Mouse (Mus musculus) cerebellum, adult 2 months (tissue): ENCODE results near the gene Eef1akmt2. TPM values are rescaled to one million over a fixed set of nuclear protein-coding genes. Genes with fewer than 3 reads are reported as not detected.

Experiments
- DNase-seq, 2 experiments: peaks; one replicate each; pipeline ENCODE4 v3.0.0; 2021
- H3K27ac ChIP-seq: fragments of 200-500 bp; 2 replicates; pipeline ENCODE4 v1.5.1; 2012; ENCODE audit warnings: low read length, control low read depth, inconsistent platforms; ENCODE audit not compliant: insufficient read depth
- H3K27me3 ChIP-seq: fragments of 200-500 bp; 2 replicates; pipeline ENCODE4 v1.6.1; 2012; ENCODE audit warnings: inconsistent platforms, mild to moderate bottlenecking, low read length, moderate library complexity; ENCODE audit not compliant: control insufficient read depth, insufficient read depth
- H3K4me1 ChIP-seq: fragments of 200-500 bp; 2 replicates; pipeline ENCODE4 v1.6.1; 2011; ENCODE audit warnings: low read length; ENCODE audit not compliant: control insufficient read depth, insufficient read depth
- H3K4me3 ChIP-seq: fragments of 200-500 bp; replicated peaks from 2 replicates; pipeline ENCODE3; 2011; ENCODE audit warnings: mild to moderate bottlenecking, low read depth, low read length, control low read depth; ENCODE audit not compliant: insufficient read depth
- CTCF ChIP-seq: fragments of 200-500 bp; IDR thresholded peaks from 2 replicates; pipeline ENCODE4 v1.5.1; 2011; ENCODE audit warnings: low read depth, mild to moderate bottlenecking, control low read depth, low read length, moderate library complexity, borderline replicate concordance; ENCODE audit not compliant: insufficient read depth
- POLR2A ChIP-seq: fragments of 200-500 bp; IDR thresholded peaks from 2 replicates; pipeline ENCODE4 v1.6.1; 2011; ENCODE audit warnings: low read length, control low read depth, borderline replicate concordance; ENCODE audit not compliant: insufficient read depth
- WGBS: fragments of 180-500 bp; shearing (Covaris S2); methylation state at CpG from one replicate; pipeline ENCODE4 v1.1.7; 2018; 5-methylcytosine and 5-hydroxymethylcytosine counted together
- polyA plus RNA-seq: library from polyadenylated mRNA; depleted of rRNA; stranded (reverse); fragments of >200 nt; gene quantifications from 2 replicates; pipeline ENCODE4 v1.2.3, GENCODE M21; 2012

The Eef1akmt2 gene
- polyA plus RNA-seq, 1 experiment: 46.3 TPM

DNA sequence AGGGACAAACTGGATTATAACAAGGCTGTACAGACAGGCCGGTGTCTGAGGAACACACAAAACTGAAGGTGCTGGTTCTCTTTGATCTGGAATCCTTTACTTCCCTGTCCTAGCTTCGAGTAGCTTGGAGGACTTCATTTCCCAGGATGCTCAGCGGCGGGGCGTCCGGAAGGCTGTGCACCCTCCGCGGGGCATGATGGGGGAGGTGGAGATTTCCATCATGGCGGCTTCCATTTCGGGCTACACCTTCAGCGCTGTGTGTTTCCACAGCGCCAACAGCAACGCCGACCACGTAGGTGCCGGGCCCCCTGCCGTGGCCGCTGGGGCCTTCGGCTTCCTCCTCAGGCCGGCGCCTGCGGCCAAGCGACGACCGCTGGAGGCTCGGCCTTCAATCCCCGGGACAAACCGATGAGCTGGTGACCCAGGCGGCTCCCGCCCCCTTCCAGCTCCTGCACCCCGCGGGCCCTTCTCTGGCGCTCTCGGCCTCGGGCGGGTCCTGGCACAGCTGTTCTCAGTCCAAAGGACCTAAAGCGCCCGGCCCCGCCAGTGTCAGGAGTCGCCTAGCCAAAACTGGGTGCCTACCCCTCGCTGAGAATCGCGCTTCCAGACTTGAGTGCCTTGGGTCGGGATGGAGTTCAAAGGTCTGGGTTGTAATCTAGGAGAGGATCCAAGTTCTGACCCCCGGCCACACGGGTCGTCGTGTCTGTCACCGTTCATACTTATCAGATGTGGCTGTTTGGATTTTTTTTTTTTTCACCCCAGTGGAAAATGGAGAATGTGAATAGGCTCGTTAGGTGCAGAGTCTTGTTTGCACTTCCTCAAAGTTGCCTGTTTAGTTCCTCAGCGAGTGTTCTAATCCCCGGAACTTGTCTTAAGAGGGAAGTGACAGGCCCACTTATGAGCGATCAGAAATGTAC lies 6.8 kb upstream of the Eef1akmt2 start, which contains the start of gene Abraxas2:
Gene Abraxas2, plus strand, starts transcription at position 184 of the 917 bp plus-strand sequence.
- Histone ChIP-seq H3K27me3 (no peaks in the 10 kb centered on the region), H3K4me1 (no peaks in the 10 kb centered on the region), H3K27ac (peak within 1 kb of the TSS; percentile 60; the same call in 1 of the 2 replicates), H3K4me3 (peak within 1 kb of the TSS; percentile 74)
- TF ChIP-seq CTCF: no peak
- TF ChIP-seq POLR2A: peak; percentile 55; the same call in 1 of the 2 replicates
- WGBS: 1% methylated on average over 53 of the region's 53 CpGs
- peak; percentile 91 to 92 for DNase-seq

- WGBS: 62% methylated on average over 5 of the region's 5 CpGs
- H3K27ac ChIP-seq: no peak overlapping the region
- DNase-seq: no peak
- no peak overlapping the region for H3K4me3 ChIP-seq
- H3K27me3 ChIP-seq: no peaks in the 10 kb centered on the region
- 0 out of 2 replicates have a peak, but pooled peaks have one; percentile 7 for TF ChIP-seq CTCF
- no peak for TF ChIP-seq POLR2A
- no peaks in the 10 kb centered on the region for H3K4me1 ChIP-seq
These were observed 5.7 kb upstream of the Eef1akmt2 start for GRCm38 (mm10) chr7:132858043-132858608.

GRCm38 (mm10) chr7:132856083-132856482 lies 3.6 kb upstream of the Eef1akmt2 start:
- no peak overlapping the region for H3K4me3 ChIP-seq
- DNase-seq: no peak
- 76% methylated on average over 1 of the region's 1 CpGs for WGBS
- no peak for TF ChIP-seq CTCF
- no peak for TF ChIP-seq POLR2A
- H3K27me3 ChIP-seq: no peaks in the 10 kb centered on the region
- H3K27ac ChIP-seq: no peak overlapping the region
- H3K4me1 ChIP-seq: no peaks in the 10 kb centered on the region

- Histone ChIP-seq H3K4me1 (no peaks in the 10 kb centered on the region), H3K27ac (no peak overlapping the region), H3K27me3 (no peaks in the 10 kb centered on the region), H3K4me3 (no peak overlapping the region)
- TF ChIP-seq POLR2A: no peak
- TF ChIP-seq CTCF: no peak
- DNase-seq: peak in 1 of 2 experiments; percentile 13
- 20% methylated on average over 4 of the region's 4 CpGs for WGBS
These were observed 1.5 kb upstream of the Eef1akmt2 start for GRCm38 (mm10) chr7:132853946-132854345.

DNA sequence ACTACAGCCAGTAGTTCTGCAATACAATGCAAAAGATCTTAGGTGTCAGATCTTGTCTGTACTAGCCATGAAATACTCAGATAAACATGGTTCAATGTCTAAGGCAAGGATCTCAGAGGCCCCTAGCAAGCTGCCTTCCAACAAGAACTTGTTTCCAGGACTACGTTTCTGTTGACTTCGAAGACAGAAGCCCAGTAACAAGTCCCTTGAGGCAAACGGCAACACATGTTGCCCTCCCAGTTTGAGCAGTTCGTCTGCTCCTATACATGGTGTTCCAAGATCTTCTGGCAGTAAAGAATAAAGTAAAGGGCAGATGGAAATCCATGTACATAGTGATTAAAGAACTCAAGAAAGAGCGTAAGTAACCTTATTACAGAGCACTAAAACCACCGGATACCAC lies 888 bp upstream of the Eef1akmt2 start:
- H3K27ac ChIP-seq: no peak overlapping the region
- no peak overlapping the region for H3K4me3 ChIP-seq
- DNase-seq: no peak
- no peaks in the 10 kb centered on the region for H3K27me3 ChIP-seq
- H3K4me1 ChIP-seq: no peaks in the 10 kb centered on the region
- 36% methylated on average over 6 of the region's 6 CpGs for WGBS
- TF ChIP-seq POLR2A: no peak
- no peak for TF ChIP-seq CTCF

GRCm38 (mm10) chr7:132843152-132843551 lies 9.3 kb downstream of the Eef1akmt2 start:
- 90% methylated on average over 3 of the region's 3 CpGs for WGBS
- H3K4me1 ChIP-seq: no peaks in the 10 kb centered on the region
- H3K27me3 ChIP-seq: no peaks in the 10 kb centered on the region
- TF ChIP-seq POLR2A (no peak), CTCF (no peak)
- no peak overlapping the region for H3K27ac ChIP-seq
- no peak overlapping the region for H3K4me3 ChIP-seq
- DNase-seq: no peak

GRCm38 (mm10) chr7:132842455-132842854 lies 10.0 kb downstream of the Eef1akmt2 start:
- Histone ChIP-seq H3K27ac (no peak overlapping the region), H3K27me3 (no peaks in the 10 kb centered on the region), H3K4me1 (no peaks in the 10 kb centered on the region), H3K4me3 (no peak overlapping the region)
- 97% methylated on average over 1 of the region's 1 CpGs for WGBS
- TF ChIP-seq POLR2A: no peak
- TF ChIP-seq CTCF: no peak
- no peak for DNase-seq

- no peak for TF ChIP-seq POLR2A
- no peak for TF ChIP-seq CTCF
- H3K27ac ChIP-seq: no peak overlapping the region
- H3K4me3 ChIP-seq: no peak overlapping the region
- no peaks in the 10 kb centered on the region for H3K27me3 ChIP-seq
- H3K4me1 ChIP-seq: no peaks in the 10 kb centered on the region
- no peak for DNase-seq
- 50% methylated on average over 5 of the region's 5 CpGs for WGBS
These were observed 11.2 kb downstream of the Eef1akmt2 start for GRCm38 (mm10) chr7:132841287-132841686.
